Mouse (Mus musculus): ENCODE measurements around the gene Fasn.

Fasn gene

GRCm38 (mm10) chr11:120760236-120760635 lies 64.1 kb downstream of the Fasn start:
- no peak for DNase-seq (ENCODE audit: low spot score)
